Mouse (Mus musculus) MEL (cell line): ENCODE results near the gene Lrrc4c. TPM values are rescaled to one million over a fixed set of nuclear protein-coding genes. Genes with fewer than 3 reads are reported as not detected.

Experiments
- DNase-seq: peaks from one replicate; pipeline ENCODE4 v3.0.0; 2011; ENCODE audit warnings: low read depth, low spot score
- H3K27ac ChIP-seq: 2 replicates; pipeline ENCODE4 v1.5.1; 2012; ENCODE audit warnings: low read depth, mild to moderate bottlenecking, control low read depth, low read length, moderate library complexity; ENCODE audit not compliant: control insufficient read depth
- H3K27me3 ChIP-seq, 2 experiments: fragments of 150-350 bp in 1 of 2; sonication (generic) in 1 of 2; 2 replicates each; pipeline ENCODE4 v1.6.1; 2012; ENCODE audit warnings: low read length in 2 of 2, mild to moderate bottlenecking in 2 of 2, improper control_type of control experiment in 1 of 2, moderate library complexity in 1 of 2; ENCODE audit not compliant: insufficient read depth in 2 of 2, control insufficient read depth in 1 of 2
- H3K36me3 ChIP-seq, 2 experiments: 2 replicates each; pipeline ENCODE4 v1.6.1; 2012 to 2014; ENCODE audit warnings: low read length in 2 of 2, improper control_type of control experiment in 1 of 2, inconsistent platforms in 1 of 2, mild to moderate bottlenecking in 1 of 2; ENCODE audit not compliant: insufficient read depth in 2 of 2, control insufficient read depth in 1 of 2
- H3K4me1 ChIP-seq, 2 experiments: fragments of 150-350 bp in 1 of 2; sonication (generic) in 1 of 2; 2 replicates each; pipeline ENCODE4 v1.6.1; 2012; ENCODE audit warnings: low read length in 2 of 2, improper control_type of control experiment in 1 of 2, mild to moderate bottlenecking in 1 of 2; ENCODE audit not compliant: insufficient read depth in 2 of 2, control insufficient read depth in 1 of 2
- H3K4me3 ChIP-seq, 2 experiments: fragments of 150-350 bp in 1 of 2; sonication (generic) in 1 of 2; 2 replicates each; pipeline ENCODE4 v1.5.1; 2012; ENCODE audit warnings: low read depth in 2 of 2, low read length in 2 of 2, mild to moderate bottlenecking in 2 of 2, moderate library complexity in 2 of 2, control low read depth in 1 of 2, improper control_type of control experiment in 1 of 2; ENCODE audit not compliant: control insufficient read depth in 1 of 2, insufficient read depth in 1 of 2
- H3K79me2 ChIP-seq: 2 replicates; pipeline ENCODE4 v1.6.1; 2012; ENCODE audit warnings: mild to moderate bottlenecking, low read length, moderate library complexity; ENCODE audit not compliant: control insufficient read depth, poor library complexity, insufficient read depth
- H3K9ac ChIP-seq: 2 replicates; pipeline ENCODE4 v1.6.1; 2012; ENCODE audit warnings: low read depth, mild to moderate bottlenecking, control low read depth, low read length, moderate library complexity; ENCODE audit not compliant: control insufficient read depth, poor library complexity, severe bottlenecking
- H3K9me3 ChIP-seq: fragments of 150-350 bp; sonication (generic); replicated peaks from 2 replicates; pipeline ENCODE4 v1.6.1; 2012; ENCODE audit warnings: mild to moderate bottlenecking, low read length, improper control_type of control experiment, moderate library complexity; ENCODE audit not compliant: insufficient read depth
- EP300 ChIP-seq, 2 experiments: IDR thresholded peaks; 2 replicates each; pipeline ENCODE4 v1.6.1; 2011; ENCODE audit warnings: improper control_type of control experiment in 2 of 2, low read length in 2 of 2, low read depth in 1 of 2, mild to moderate bottlenecking in 1 of 2
- GABPA ChIP-seq: IDR thresholded peaks from 2 replicates; pipeline ENCODE4 v1.6.1; 2012; ENCODE audit warnings: low read depth, mild to moderate bottlenecking, inconsistent platforms, low read length, improper control_type of control experiment, moderate library complexity
- HCFC1 ChIP-seq: IDR thresholded peaks from 2 replicates; pipeline ENCODE4 v1.6.1; 2012; ENCODE audit warnings: low read depth, mild to moderate bottlenecking, inconsistent platforms, low read length, improper control_type of control experiment, moderate library complexity
- JUND ChIP-seq: IDR thresholded peaks from 2 replicates; pipeline ENCODE4 v1.6.1; 2011; ENCODE audit warnings: low read depth, mild to moderate bottlenecking, improper control_type of control experiment, low read length
- KAT2A ChIP-seq: conservative IDR thresholded peaks from 2 replicates; pipeline ENCODE4 v1.6.1; 2012; ENCODE audit warnings: low read depth, low read length, improper control_type of control experiment, inconsistent platforms
- MEF2A ChIP-seq: IDR thresholded peaks from 2 replicates; pipeline ENCODE4 v1.6.1; 2014; ENCODE audit warnings: low read depth, mild to moderate bottlenecking, inconsistent platforms, low read length, improper control_type of control experiment; ENCODE audit not compliant: poor library complexity, insufficient replicate concordance, severe bottlenecking; ENCODE audit errors: extremely low read depth
- MYB ChIP-seq: IDR thresholded peaks from 2 replicates; pipeline ENCODE4 v1.6.1; 2011; ENCODE audit warnings: mild to moderate bottlenecking, low read depth, low read length, improper control_type of control experiment
- RCOR1 ChIP-seq: IDR thresholded peaks from 2 replicates; pipeline ENCODE4 v1.6.1; 2012; ENCODE audit warnings: low read depth, mild to moderate bottlenecking, inconsistent platforms, low read length, improper control_type of control experiment
- TBP ChIP-seq: IDR thresholded peaks from 2 replicates; pipeline ENCODE4 v1.8.0; 2011; ENCODE audit warnings: low read depth, low read length, improper control_type of control experiment
- USF2 ChIP-seq, 2 experiments: IDR thresholded peaks; 2 replicates each; pipeline ENCODE4 v1.6.1; 2011 to 2012; ENCODE audit warnings: improper control_type of control experiment in 2 of 2, low read length in 2 of 2, borderline replicate concordance in 1 of 2, inconsistent platforms in 1 of 2, low read depth in 1 of 2, mild to moderate bottlenecking in 1 of 2; ENCODE audit not compliant: insufficient read depth in 1 of 2
- ZC3H11A ChIP-seq: IDR thresholded peaks from 2 replicates; pipeline ENCODE4 v1.6.1; 2012; ENCODE audit warnings: low read depth, mild to moderate bottlenecking, inconsistent platforms, low read length, improper control_type of control experiment
- polyA plus RNA-seq, 2 experiments: library from polyadenylated mRNA; stranded (reverse) in 1 of 2; unstranded in 1 of 2; fragments of >175 nt in 1 of 2; fragments of >200 nt in 1 of 2; gene quantifications; 2 replicates each; pipeline versions ENCODE4 v1.2.1 to v1.2.4; 2012; ENCODE audit warnings: low replicate concordance in 2 of 2, low read depth in 1 of 2; ENCODE audit not compliant: insufficient read length in 2 of 2, insufficient read depth in 1 of 2, missing spikeins in 1 of 2
- total RNA-seq: library from RNA; depleted of rRNA; stranded (reverse); fragments of 300-350 nt; gene quantifications from 2 replicates; pipeline ENCODE4 v1.2.3, GENCODE M21; 2012

Gene Lrrc4c
- total and polyA plus RNA-seq, 3 experiments, result not detected

DNA sequence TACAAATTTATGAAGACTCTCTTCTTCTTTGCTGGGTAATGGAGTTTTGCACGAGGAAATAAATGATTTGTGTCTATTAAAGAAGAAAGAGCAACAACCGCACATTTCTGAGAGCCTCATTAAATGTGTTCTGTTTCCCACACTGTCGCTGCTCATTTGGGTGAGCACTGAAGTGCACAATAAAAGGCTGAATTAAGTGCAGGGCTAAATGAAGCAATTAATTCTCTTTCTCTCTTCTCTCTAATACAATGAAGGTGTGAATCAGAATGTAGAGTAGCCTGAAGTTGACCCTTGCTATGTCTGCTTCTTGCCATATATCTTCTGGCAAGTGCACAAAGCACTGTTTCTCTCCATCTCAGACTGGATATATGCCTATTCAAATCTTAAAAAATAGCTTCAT is 1073.5 kb downstream of the Lrrc4c start:
- Histone ChIP-seq H3K27ac (no peak overlapping the region), H3K4me1 (no peaks in the 10 kb centered on the region), H3K27me3 (no peaks in the 10 kb centered on the region), H3K9me3 (no peaks in the 10 kb centered on the region), H3K36me3 (no peaks in the 10 kb centered on the region), H3K4me3 (no peak overlapping the region), H3K9ac (no peak overlapping the region)
- no peak for DNase-seq
- TF ChIP-seq HCFC1, result no peak
- TF ChIP-seq RCOR1, result no peak
- TF ChIP-seq, all 39 proteins: peak for 0
- no peaks in the 10 kb centered on the region for H3K79me2 ChIP-seq

DNA sequence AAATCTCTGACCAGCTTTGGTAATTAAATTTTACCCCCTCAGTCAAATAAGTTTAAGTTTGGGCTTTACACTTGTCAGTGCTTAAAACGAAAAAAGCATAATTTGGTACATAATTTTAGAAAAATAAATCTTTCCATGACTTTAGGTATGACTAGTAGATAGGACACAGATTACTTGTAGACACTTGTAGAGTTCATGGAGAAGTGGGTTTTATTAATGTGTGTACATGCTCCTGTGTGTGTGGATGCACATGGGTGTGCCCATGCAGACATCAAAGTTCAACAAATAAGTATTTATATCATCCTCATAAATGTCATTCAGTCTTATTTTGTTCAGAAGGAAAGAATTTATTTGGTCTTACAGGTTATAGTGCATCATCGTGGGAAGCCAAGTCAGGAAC is 1073.9 kb downstream of the Lrrc4c start:
- no peaks in the 10 kb centered on the region for H3K9me3 ChIP-seq
- H3K4me1 ChIP-seq, result no peaks in the 10 kb centered on the region
- H3K36me3 ChIP-seq, result no peaks in the 10 kb centered on the region
- DNase-seq, result no peak
- H3K4me3 ChIP-seq, result no peak overlapping the region
- H3K27ac ChIP-seq, result no peak overlapping the region
- no peak for TF ChIP-seq EP300 (IDR thresholded peaks at IDR 0.05; ENCODE audit: low read depth in 1 of 2, low read length in 2 of 2)
- H3K9ac ChIP-seq, result no peak overlapping the region
- no peaks in the 10 kb centered on the region for H3K79me2 ChIP-seq
- no peaks in the 10 kb centered on the region for H3K27me3 ChIP-seq

GRCm38 (mm10) chr2:97413066-97413465 is 1095.1 kb downstream of the Lrrc4c start:
- no peak overlapping the region for H3K9ac ChIP-seq
- TF ChIP-seq GABPA (no peak), ZC3H11A (no peak), MEF2A (no peak), JUND (no peak), MYB (no peak), USF2 (IDR thresholded peaks at IDR 0.05; ENCODE audit: borderline replicate concordance in 1 of 2, insufficient read depth in 1 of 2, low read depth in 1 of 2, low read length in 2 of 2) (no peak), KAT2A (no peak), TBP (no peak)
- TF ChIP-seq, all 39 proteins: peak for 0
- H3K79me2 ChIP-seq, result no peaks in the 10 kb centered on the region
- DNase-seq, result no peak
- H3K4me1 ChIP-seq, result no peaks in the 10 kb centered on the region
- H3K36me3 ChIP-seq, result no peaks in the 10 kb centered on the region
- no peaks in the 10 kb centered on the region for H3K27me3 ChIP-seq
- H3K9me3 ChIP-seq, result no peaks in the 10 kb centered on the region
- no peak overlapping the region for H3K27ac ChIP-seq
- no peak overlapping the region for H3K4me3 ChIP-seq
